Mouse (Mus musculus) forebrain, embryonic 10.5 days (tissue): Measurements from ENCODE around the gene Rgl1. TPM values are rescaled to one million over a fixed set of nuclear protein-coding genes. Genes with fewer than 3 reads are reported as not detected.

Experiments used
- DNase-seq: peaks from one replicate; pipeline ENCODE4 v3.0.0-alpha.2; 2017; ENCODE audit warnings: low spot score; ENCODE audit errors: extremely low spot score
- H3K27ac ChIP-seq: fragments of 300-500 bp; sonication (generic); 2 replicates; pipeline ENCODE4 v1.5.1; 2016; ENCODE audit warnings: mild to moderate bottlenecking
- H3K27me3 ChIP-seq: fragments of 300-500 bp; sonication (generic); 2 replicates; pipeline ENCODE4 v1.6.1; 2016; ENCODE audit warnings: mild to moderate bottlenecking; ENCODE audit not compliant: poor library complexity, severe bottlenecking
- H3K36me3 ChIP-seq: fragments of 300-500 bp; sonication (generic); replicated peaks from 2 replicates; pipeline ENCODE4 v1.6.1; 2016; ENCODE audit warnings: mild to moderate bottlenecking, moderate library complexity
- H3K4me1 ChIP-seq: fragments of 300-500 bp; sonication (generic); 2 replicates; pipeline ENCODE4 v1.6.1; 2016
- H3K4me3 ChIP-seq: fragments of 300-500 bp; sonication (generic); 2 replicates; pipeline ENCODE4 v1.5.1; 2016; ENCODE audit warnings: mild to moderate bottlenecking, moderate library complexity
- H3K9me3 ChIP-seq: fragments of 300-500 bp; sonication (generic); 2 replicates; pipeline ENCODE4 v1.6.1; 2016; ENCODE audit warnings: mild to moderate bottlenecking, moderate library complexity
- WGBS: fragments of 180-500 bp; shearing (Covaris S2); methylation state at CpG from one replicate; pipeline ENCODE4 v1.1.7; 2016; 5-methylcytosine and 5-hydroxymethylcytosine counted together
- polyA plus RNA-seq: library from polyadenylated mRNA; unstranded; fragments of >200 nt; fragmentation: Nextera tagmentation; extraction: Ambion mirVana; gene quantifications from 2 replicates; pipeline ENCODE4 v1.2.1, GENCODE M21; 2016

The Rgl1 gene
- polyA plus RNA-seq, 1 experiment from 2014 or later: 29.1 TPM

DNA sequence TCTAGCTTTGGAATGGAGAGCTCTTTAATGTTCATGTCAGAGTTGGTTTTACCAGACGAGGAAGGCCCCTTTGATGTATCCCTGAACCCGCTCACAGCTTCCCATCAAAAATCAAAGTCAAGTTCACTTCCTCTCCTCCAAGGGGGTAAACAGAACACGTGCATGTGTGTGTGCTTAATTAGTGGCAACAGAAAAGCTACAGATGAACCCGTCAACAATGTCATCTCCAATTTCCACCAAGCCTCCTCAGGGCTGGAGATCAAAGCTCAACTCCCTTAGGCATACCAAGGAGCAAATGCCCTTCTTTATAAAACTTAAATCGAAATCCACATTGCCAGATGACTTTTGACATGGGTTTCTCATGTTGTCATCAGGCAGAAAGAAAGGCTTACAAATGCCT, 191.1 kb downstream of the Rgl1 start:
- Histone ChIP-seq H3K9me3 (no peaks in the 10 kb centered on the region), H3K4me3 (no peak overlapping the region), H3K27ac (no peak overlapping the region), H3K27me3 (peaks cover 49% of the 10 kb centered on the region), H3K4me1 (peaks cover 80% of the 10 kb centered on the region), H3K36me3 (peaks cover 14% of the 10 kb centered on the region)
- WGBS: 67% methylated on average over 5 of the region's 5 CpGs
- DNase-seq: no peak

- peaks cover 70% of the 10 kb centered on the region for H3K4me1 ChIP-seq
- WGBS: 42% methylated on average over 8 of the region's 8 CpGs
- no peak overlapping the region for H3K4me3 ChIP-seq
- H3K9me3 ChIP-seq: no peaks in the 10 kb centered on the region
- no peak overlapping the region for H3K27ac ChIP-seq
- no peak for DNase-seq
- H3K36me3 ChIP-seq: peaks cover 23% of the 10 kb centered on the region
- peaks cover 57% of the 10 kb centered on the region for H3K27me3 ChIP-seq
Measured at GRCm38 (mm10) chr1:152573470-152574059, 192.6 kb downstream of the Rgl1 start.

DNA sequence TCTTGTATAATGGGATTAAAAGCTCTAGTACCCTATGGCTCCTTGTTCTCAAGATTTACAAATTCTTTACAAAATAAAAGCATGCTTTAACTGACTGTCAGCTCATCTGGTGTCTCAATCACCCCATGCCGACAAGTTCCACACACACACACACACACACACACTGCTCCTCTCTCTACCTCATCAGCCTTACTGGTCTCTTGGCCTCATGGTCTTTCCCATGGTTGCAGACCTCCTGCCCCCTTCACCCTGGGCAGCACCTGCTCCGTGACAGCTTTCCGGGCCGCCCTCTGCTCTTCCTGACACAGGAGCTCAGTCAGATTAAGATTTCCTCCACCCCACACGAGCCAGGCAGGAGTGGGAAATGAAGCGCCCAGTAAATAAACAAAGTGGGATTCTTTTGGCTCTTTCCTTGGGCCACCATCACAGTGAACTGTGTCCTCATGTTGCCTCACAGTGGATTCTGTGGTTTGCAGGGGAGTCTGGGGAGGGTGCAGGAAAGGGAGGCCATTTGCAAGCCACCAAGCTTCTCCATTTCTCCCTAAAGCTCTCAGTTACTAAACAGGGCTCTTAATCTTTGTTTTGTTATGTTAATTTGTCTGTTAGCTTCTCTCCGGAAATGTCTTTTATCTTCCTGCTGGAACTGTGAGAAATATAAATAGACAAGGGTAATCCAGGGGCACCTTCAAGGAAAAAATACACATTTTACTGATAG, 193.2 kb downstream of the Rgl1 start:
- Histone ChIP-seq H3K9me3 (no peaks in the 10 kb centered on the region), H3K27ac (peak overlapping the region; percentile 42; the same call in 1 of the 2 replicates), H3K4me1 (peaks cover 70% of the 10 kb centered on the region), H3K36me3 (peaks cover 23% of the 10 kb centered on the region), H3K27me3 (peaks cover 58% of the 10 kb centered on the region), H3K4me3 (no peak overlapping the region; the same call in 1 of the 2 replicates)
- no peak for DNase-seq
- WGBS: 18% methylated on average over 7 of the region's 7 CpGs

GRCm38 (mm10) chr1:152571340-152571739, 194.8 kb downstream of the Rgl1 start:
- Histone ChIP-seq H3K36me3 (peaks cover 23% of the 10 kb centered on the region), H3K27ac (no peak overlapping the region), H3K27me3 (peaks cover 66% of the 10 kb centered on the region), H3K4me1 (peaks cover 71% of the 10 kb centered on the region), H3K9me3 (no peaks in the 10 kb centered on the region), H3K4me3 (no peak overlapping the region)
- WGBS: 94% methylated on average over 14 of the region's 14 CpGs
- DNase-seq: no peak

DNA sequence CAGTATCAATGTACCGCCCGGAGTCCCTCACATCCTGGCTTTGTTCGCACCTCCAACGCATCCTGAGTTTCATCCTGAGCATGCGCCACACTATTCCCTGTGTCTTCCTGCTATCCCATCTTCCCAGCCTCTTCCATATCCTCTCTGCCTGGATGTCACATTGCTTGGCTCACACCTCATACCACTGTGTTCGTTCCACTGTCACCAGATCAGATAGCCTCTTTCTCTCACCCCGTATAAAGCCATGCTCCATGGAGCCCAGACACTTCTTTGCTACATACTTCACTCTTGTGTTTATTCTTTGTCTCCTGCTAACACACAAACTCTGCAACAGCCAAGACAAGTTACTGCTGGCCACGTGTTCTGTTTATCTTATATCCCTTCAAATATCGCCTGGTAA, 195.5 kb downstream of the Rgl1 start:
- no peak for DNase-seq
- Histone ChIP-seq H3K4me3 (no peak overlapping the region), H3K27ac (no peak overlapping the region), H3K27me3 (peaks cover 72% of the 10 kb centered on the region), H3K4me1 (peaks cover 71% of the 10 kb centered on the region), H3K9me3 (no peaks in the 10 kb centered on the region), H3K36me3 (peaks cover 23% of the 10 kb centered on the region)
- WGBS: 97% methylated on average over 9 of the region's 9 CpGs

DNA sequence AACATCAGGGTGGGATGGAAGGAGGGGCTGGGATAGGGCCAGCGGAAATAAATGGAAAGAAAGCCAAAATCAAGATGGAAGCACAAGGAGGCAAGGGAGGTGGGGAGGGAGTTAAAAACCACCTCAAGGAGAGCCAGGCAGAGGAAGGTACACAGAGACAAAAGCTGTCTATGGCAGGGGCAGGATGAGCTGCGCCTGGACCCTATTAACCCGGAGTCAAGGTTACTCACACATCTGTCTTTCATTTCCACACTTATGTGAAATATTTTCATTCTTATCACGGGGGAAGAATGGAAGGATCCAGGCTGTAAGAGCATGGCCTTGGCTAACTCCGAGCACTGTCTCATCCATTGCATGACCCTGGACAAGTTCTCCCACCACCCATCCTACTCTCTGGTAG, 202.9 kb downstream of the Rgl1 start:
- DNase-seq: no peak
- no peaks in the 10 kb centered on the region for H3K9me3 ChIP-seq
- WGBS: 55% methylated on average over 5 of the region's 5 CpGs
- no peaks in the 10 kb centered on the region for H3K36me3 ChIP-seq
- H3K27me3 ChIP-seq: peaks cover 23% of the 10 kb centered on the region
- no peak overlapping the region for H3K4me3 ChIP-seq
- peaks cover 60% of the 10 kb centered on the region for H3K4me1 ChIP-seq
- peak overlapping the region; percentile 66 for H3K27ac ChIP-seq

GRCm38 (mm10) chr1:152562877-152563276, 203.3 kb downstream of the Rgl1 start:
- Histone ChIP-seq H3K27ac (peak overlapping the region; percentile 66), H3K4me1 (peaks cover 60% of the 10 kb centered on the region), H3K4me3 (no peak overlapping the region), H3K27me3 (peaks cover 23% of the 10 kb centered on the region), H3K36me3 (no peaks in the 10 kb centered on the region), H3K9me3 (no peaks in the 10 kb centered on the region)
- WGBS: 86% methylated on average over 6 of the region's 6 CpGs
- no peak for DNase-seq

DNA sequence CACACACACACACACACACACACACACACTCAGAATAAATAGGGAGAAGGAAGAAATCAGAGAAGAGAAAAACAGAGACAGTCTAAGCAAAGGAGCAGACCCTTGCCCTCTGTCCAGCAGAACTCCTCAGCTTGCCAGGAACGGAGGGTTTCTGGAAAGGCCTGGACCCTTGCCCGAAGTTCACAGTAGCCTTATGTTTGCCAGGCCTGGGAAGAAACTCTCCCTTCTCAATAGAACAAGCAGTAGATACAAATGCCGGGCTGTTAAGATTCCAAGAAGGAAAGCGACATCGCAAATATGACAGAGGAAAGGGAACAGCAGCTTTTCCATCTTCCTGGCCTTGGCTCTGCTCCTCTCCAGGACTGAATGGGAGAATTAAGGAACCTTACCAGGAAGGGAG, 205.7 kb downstream of the Rgl1 start:
- Histone ChIP-seq H3K36me3 (no peaks in the 10 kb centered on the region), H3K4me3 (no peak overlapping the region), H3K9me3 (no peaks in the 10 kb centered on the region), H3K27ac (no peak overlapping the region), H3K4me1 (peaks cover 60% of the 10 kb centered on the region), H3K27me3 (peaks cover 3% of the 10 kb centered on the region; the same call in 1 of the 2 replicates)
- no peak for DNase-seq
- WGBS: 85% methylated on average over 5 of the region's 5 CpGs

GRCm38 (mm10) chr1:152556576-152557281, 209.4 kb downstream of the Rgl1 start:
- H3K36me3 ChIP-seq: peaks cover 29% of the 10 kb centered on the region
- peaks cover 44% of the 10 kb centered on the region for H3K4me1 ChIP-seq
- no peaks in the 10 kb centered on the region for H3K9me3 ChIP-seq
- no peaks in the 10 kb centered on the region for H3K27me3 ChIP-seq
- WGBS: 68% methylated on average over 14 of the region's 14 CpGs
- DNase-seq: no peak
- peak overlapping the region; percentile 88 for H3K27ac ChIP-seq
- H3K4me3 ChIP-seq: no peak overlapping the region

GRCm38 (mm10) chr1:152555944-152556573, 210.1 kb downstream of the Rgl1 start:
- H3K27ac ChIP-seq: peak overlapping the region; percentile 88
- H3K9me3 ChIP-seq: no peaks in the 10 kb centered on the region
- no peaks in the 10 kb centered on the region for H3K27me3 ChIP-seq
- peaks cover 40% of the 10 kb centered on the region for H3K4me1 ChIP-seq
- H3K4me3 ChIP-seq: peak overlapping the region; percentile 18; the same call in 1 of the 2 replicates
- peaks cover 36% of the 10 kb centered on the region for H3K36me3 ChIP-seq
- DNase-seq: peak; percentile 72
- WGBS: 24% methylated on average over 7 of the region's 7 CpGs

GRCm38 (mm10) chr1:152553912-152554547, 212.1 kb downstream of the Rgl1 start:
- Histone ChIP-seq H3K36me3 (peaks cover 47% of the 10 kb centered on the region), H3K4me1 (peaks cover 38% of the 10 kb centered on the region), H3K27ac (peak overlapping the region; percentile 9; the same call in 1 of the 2 replicates), H3K27me3 (no peaks in the 10 kb centered on the region), H3K4me3 (no peak overlapping the region), H3K9me3 (no peaks in the 10 kb centered on the region)
- no peak for DNase-seq
- WGBS: 81% methylated on average over 15 of the region's 15 CpGs

GRCm38 (mm10) chr1:152550973-152551372, 215.2 kb downstream of the Rgl1 start:
- H3K4me3 ChIP-seq: no peak overlapping the region
- no peak overlapping the region for H3K27ac ChIP-seq
- H3K9me3 ChIP-seq: peaks cover 3% of the 10 kb centered on the region; the same call in 1 of the 2 replicates
- H3K4me1 ChIP-seq: peaks cover 15% of the 10 kb centered on the region
- peaks cover 75% of the 10 kb centered on the region for H3K36me3 ChIP-seq
- H3K27me3 ChIP-seq: no peaks in the 10 kb centered on the region
- DNase-seq: no peak
- WGBS: 88% methylated on average over 3 of the region's 3 CpGs
